Mouse (Mus musculus) thymus, postnatal 14 days (tissue): ENCODE measurements around the gene Fcer1g.

Experiments
- DNase-seq: peaks from one replicate; pipeline ENCODE4 v3.0.0; 2021

Fcer1g gene

DNA sequence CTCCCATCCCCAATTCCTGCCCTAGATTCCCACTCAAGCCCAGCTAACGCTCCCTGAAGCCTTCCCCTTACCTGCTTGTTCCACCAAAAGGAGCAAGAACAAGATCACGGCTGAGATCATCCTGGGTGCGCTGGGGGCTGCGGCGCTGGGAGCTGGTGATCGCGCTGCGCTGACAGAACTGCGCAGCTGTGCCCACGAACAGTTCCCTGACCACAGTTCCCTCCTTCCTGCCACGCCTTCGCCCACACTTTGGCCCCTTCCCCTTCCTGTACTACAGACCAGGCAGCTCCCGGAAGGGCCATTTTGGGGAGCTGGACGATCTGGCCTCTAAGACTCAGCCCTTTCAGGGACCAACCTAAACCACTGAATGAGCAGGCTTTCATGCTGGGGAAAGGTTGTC is at the start of gene Fcer1g:
Fcer1g (minus strand) TSS at position 240 of the 400 bp plus-strand sequence.
- no peak for DNase-seq

- no peak for DNase-seq
These were observed 49.3 kb upstream of the Fcer1g start for GRCm38 (mm10) chr1:171283188-171284160.

- DNase-seq: no peak
These were observed 48.1 kb upstream of the Fcer1g start for GRCm38 (mm10) chr1:171282086-171282805.

GRCm38 (mm10) chr1:171281528-171281923 is 47.4 kb upstream of the Fcer1g start:
- peak; percentile 85 for DNase-seq

GRCm38 (mm10) chr1:171280916-171281527 is 46.9 kb upstream of the Fcer1g start, which contains the start of gene Ppox:
Gene Ppox, minus strand, starts transcription at chr1:171281186.
- peak; percentile 89 for DNase-seq

DNA sequence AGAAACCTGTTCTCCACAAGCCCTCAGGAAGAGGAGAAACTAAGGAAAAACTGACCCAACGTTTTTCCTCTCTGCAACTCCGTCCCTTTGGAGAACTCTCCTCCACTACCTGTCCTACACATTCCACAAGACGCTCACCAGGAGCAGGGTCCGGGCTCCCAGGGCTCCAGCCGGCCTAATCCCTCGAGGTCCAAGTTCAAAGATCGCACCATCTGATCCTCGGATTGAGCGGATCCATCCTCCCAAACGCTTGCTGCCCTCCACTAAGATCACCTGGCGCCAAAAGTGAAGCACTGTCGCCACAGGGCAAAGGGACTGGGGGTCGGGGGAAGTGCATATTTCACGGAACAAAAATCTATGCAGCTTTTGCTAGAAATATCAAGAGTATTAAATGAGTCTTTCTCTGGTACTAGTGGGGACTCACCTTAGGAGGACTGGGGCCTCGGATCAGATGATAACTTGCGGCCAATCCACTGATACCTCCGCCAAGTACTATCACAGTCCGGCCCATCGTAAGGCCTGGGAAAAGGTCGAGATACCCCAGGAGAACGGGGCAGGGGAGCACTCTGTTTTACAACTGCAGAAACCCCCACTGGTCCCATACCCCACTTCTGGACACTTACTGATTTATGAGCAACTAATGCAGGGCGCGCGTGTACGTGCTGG is 46.2 kb upstream of the Fcer1g start:
- DNase-seq: no peak

- no peak for DNase-seq
These were observed 45.6 kb upstream of the Fcer1g start for GRCm38 (mm10) chr1:171279721-171280120.

DNA sequence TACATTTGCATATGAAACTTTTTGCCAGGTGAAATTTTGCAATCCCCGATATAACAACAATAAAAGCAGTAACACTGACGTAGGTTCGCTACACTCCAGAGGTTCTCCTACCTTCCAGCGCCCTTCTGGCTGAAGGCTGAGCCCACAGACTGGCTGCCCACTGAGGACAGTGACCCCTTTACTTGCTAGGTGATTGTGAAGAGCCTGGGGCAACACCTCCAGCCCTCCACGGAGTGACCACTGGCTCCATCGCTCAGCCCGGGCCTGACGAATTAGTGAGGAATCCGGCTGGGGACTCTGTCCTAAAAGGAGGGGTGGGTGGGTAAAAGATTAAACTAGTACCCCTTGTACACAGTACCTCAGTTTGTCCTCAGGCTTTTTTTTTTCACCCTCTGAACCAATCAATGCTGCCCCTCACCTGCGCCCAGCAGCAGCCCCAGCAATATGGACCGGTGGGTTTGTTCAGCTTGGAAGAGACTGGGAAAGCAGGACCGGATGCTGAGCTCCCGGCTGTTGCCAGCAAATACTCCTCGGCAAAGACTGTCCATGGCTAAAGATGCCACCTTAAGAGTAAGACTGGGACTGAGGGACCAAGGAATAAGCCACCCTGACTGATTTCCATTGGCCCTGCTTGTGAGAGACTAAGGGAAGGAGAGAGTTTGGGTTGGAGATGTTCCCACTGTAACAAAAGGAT is 45.0 kb upstream of the Fcer1g start:
- peak; percentile 3 for DNase-seq

DNA sequence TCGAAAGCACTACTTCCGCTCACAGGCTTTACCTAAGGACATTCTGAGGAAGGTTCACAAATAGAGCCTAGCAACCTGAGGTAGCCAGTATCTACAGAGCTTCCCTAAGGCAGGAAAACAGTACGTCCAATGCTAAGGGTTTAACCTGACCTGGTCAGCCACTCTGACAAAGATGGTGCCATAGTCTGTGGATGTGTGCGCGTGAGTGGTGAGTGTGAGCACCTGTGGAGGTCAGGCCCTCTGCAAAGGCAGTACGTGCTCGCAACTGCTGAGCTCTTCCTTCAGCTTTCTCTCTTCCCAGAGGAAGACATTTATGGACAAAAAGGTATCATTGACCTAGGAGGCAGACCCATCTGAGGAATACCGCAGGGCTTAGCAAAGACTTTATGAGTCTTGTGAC is 44.3 kb upstream of the Fcer1g start:
- no peak for DNase-seq

- DNase-seq: no peak
These were observed 43.6 kb upstream of the Fcer1g start for GRCm38 (mm10) chr1:171277736-171278135.

GRCm38 (mm10) chr1:171276110-171276748 is 42.1 kb upstream of the Fcer1g start:
- no peak for DNase-seq

DNA sequence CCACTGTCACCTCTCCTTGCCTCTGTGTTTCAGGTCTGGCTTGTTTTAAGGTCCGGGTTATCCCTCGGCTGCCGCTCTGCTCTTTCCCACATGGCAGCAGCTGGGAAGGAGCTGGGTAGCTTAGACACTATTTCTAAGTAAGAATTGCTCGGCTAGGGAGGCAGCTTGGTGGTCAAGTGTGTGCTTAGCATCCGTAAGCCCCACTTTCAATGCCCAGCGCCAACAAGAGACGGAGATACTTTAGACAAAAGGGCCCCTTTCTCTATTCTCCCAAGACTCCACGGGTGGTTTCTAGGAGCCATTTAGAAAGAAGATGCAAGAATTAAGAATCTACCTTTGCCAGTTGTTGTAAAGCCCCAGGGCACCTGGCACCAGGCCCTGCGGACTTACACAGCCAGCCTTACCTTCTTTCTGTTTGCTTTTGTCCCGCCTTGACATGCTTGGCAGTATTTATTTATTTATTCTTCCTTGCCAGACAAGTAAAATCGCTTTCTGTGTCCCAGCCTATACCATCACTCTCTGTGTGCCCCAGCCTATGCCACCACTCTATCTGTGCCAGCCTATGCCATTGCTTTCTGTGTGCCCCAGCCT is 41.1 kb upstream of the Fcer1g start:
- DNase-seq: no peak

DNA sequence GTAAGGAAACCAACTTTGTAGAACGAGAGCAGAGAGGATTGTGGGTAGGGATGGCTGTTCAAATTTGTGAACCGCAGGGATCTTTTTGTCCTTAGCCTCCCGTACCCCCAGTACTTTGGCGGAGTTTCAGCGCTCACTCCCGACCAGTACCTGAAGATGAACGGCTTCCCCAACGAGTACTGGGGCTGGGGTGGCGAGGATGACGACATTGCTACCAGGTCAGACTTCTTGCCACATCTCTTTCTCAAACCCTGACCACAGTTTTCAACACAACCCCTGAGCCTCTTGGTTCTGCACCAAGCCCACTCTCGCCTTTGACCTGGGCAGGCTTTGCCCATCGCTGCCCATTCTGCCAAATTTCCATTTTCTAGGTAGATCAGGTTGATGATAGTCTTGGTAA is 40.0 kb upstream of the Fcer1g start:
- no peak for DNase-seq

- no peak for DNase-seq
These were observed 37.9 kb upstream of the Fcer1g start for GRCm38 (mm10) chr1:171272086-171272485.

DNA sequence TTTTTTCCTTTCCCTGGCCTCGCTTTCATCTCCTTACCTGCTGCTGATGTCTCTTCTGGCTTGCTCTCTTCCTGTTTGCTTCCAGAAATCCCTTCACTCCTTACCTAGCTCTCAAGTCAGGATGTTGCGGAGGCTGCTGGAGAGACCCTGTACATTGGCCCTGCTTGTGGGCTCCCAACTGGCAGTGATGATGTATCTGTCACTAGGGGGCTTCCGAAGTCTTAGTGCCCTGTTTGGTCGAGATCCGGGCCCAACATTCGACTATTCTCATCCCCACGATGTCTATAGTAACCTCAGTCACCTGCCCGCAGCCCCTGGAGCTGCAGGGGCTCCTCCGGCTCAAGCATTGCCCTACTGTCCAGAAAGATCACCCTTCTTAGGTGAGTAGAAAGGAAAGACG is 37.5 kb upstream of the Fcer1g start:
- no peak for DNase-seq

DNA sequence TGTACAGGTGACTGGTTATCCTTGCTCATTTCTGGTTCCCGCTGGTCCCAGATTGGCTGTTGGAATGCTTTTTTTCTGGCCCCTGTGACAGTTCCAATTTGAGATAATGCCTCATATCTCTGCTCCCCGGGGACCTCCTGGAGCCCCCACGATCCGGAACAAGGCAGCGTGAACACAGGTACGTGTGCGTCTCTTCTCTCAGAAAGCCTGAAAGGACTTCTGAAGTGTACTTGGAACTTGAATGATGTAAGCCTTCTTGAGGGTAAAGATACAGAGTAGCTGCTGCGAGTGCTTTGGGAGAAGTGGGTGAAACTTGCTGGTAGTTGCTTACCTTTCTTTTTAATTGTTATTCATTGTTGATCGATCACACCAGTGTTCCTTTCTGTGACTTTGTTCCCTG is 37.0 kb upstream of the Fcer1g start:
- no peak for DNase-seq

- no peak for DNase-seq
These were observed 36.4 kb upstream of the Fcer1g start for GRCm38 (mm10) chr1:171270573-171270900.

DNA sequence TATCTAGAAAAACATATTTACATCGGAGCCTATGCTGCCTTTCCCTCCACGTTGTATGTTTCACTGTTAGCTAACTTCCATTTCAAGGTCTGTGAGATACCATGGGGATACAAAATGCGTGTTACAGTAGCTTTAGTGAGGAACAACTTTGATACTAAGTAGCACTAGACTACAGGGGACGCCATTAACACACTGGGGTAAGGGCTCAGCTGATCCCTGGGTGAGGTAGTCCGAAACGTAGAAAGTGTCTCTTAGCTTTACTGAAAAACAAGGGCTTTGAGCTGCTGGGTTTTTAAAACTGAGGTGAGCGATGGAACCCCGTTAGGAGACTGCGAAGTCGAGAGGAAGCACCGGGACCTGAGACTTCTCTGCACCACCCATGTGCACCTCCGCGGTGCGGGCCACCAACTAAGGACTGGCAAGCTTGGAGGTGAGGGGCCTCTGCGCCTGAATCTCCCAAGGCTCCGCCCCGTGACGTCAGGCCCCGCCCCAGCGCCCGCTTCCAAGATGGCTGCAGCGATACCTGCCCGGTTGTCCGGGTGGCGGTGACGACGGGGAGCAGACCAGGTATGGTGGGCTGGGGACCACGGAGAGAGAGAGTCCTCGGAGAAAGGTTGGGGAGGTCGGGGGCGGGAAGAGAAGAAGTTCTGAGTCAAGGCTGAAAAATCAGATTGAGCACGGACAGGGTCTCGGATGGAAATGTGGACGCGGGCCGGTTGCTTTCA is 35.8 kb upstream of the Fcer1g start, which contains the start of gene B4galt3:
B4galt3 (plus strand) TSS at position 481 of the 725 bp plus-strand sequence.
- peak; percentile 99 for DNase-seq

GRCm38 (mm10) chr1:171268341-171268740 is 34.2 kb upstream of the Fcer1g start:
- DNase-seq: no peak

GRCm38 (mm10) chr1:171265971-171266744 is 32.0 kb upstream of the Fcer1g start:
- no peak for DNase-seq
